ENCODE assay signal across 15 mouse cellular contexts in the genomic region with DNA sequence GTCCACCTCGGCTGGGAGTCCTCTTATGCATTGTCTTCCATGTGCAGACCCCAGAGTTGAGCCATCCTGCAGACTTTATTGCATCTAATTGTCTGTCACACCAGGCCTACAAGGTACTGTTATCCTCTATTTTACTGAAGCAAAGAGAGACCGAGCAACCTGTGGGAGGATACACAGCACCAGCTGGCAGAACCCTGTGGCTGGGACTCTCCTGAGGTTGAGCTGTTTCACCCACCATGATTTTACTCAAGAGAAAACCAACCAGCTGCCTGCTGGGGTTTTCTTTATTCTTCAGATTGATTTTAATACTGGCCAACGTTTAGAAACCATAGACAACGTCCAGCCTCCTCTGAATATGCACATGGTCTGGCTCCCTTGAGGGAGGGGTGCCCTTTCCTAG.
DNase-seq lines count a peak whose midpoint lies in the region; ATAC-seq and TF ChIP-seq lines count a peak whose summit lies in the region.
"Had no signal": no experiment of that assay in that cellular context is flagged by ENCODE, and none has a peak within 500 bp of the region (broad histone marks: within the 10 kb centered on the region; RNA-seq: fewer than 3 reads in every experiment).

No protein-coding gene starts in this region.

- peak; percentile 16 for DNase-seq in cerebellum, adult 11-12 months
- no peak for DNase-seq in cerebellum, adult 9-11 months
- DNase-seq in left cerebral cortex, adult 2 months (ENCODE audit: extremely low spot score in 1 of 2, low spot score in 2 of 2) = no peak
- DNase-seq in left cerebral cortex, adult 8-10 months (ENCODE audit: low spot score in 2 of 2) = no peak
- DNase-seq in thymus, postnatal 14 days = peak; percentile 30
- DNase-seq in thymus, postnatal 10 days (ENCODE audit: low spot score in 2 of 2) = no peak
- no peak for DNase-seq in gastrocnemius, postnatal 25 days
- DNase-seq: adrenal gland, adult 8-10 months; heart, postnatal 4 days; kidney, adult 2 months had no signal

- intact Hi-C loops in left cerebral cortex, adult 2 months (cut with DNase I) = no loop called here

- no peaks in the 10 kb centered on the region for H3K9me3 ChIP-seq in kidney, embryonic 14.5 days (ENCODE audit: control insufficient read depth, low read length)
- H3K9me3 ChIP-seq: embryonic facial prominence, embryonic 10.5 days; limb, embryonic 12.5 days had no signal

- no peak overlapping the region for H3K4me3 ChIP-seq in left cerebral cortex, adult 2 months
- H3K4me3 ChIP-seq in kidney, embryonic 14.5 days (ENCODE audit: low read length) = no peak overlapping the region
- H3K4me3 ChIP-seq: embryonic facial prominence, embryonic 10.5 days; limb, embryonic 12.5 days; myocyte had no signal

- peak overlapping the region; percentile 67 for H3K27ac ChIP-seq in left cerebral cortex, adult 2 months
- H3K27ac ChIP-seq in kidney, embryonic 14.5 days (ENCODE audit: low read depth, low read length) = no peak overlapping the region
- H3K27ac ChIP-seq: embryonic facial prominence, embryonic 10.5 days; limb, embryonic 12.5 days; macrophage had no signal

- no peak for ATAC-seq in kidney, embryonic 14.5 days (ENCODE audit: low FRiP score, low TSS enrichment)

- H3K4me2 ChIP-seq in kidney, embryonic 14.5 days (replicated peaks; ENCODE audit: low read depth, low read length) = no peak overlapping the region
- H3K4me2 ChIP-seq: limb, embryonic 12.5 days had no signal

- H3K27me3 ChIP-seq in kidney, embryonic 14.5 days (ENCODE audit: control insufficient read depth, insufficient read depth, low read length) = no peaks in the 10 kb centered on the region
- H3K27me3 ChIP-seq: limb, embryonic 12.5 days had no signal

- H3K36me3 ChIP-seq in kidney, embryonic 14.5 days (ENCODE audit: control insufficient read depth, insufficient read depth, low read length) = no peaks in the 10 kb centered on the region
- H3K36me3 ChIP-seq: embryonic facial prominence, embryonic 10.5 days; limb, embryonic 12.5 days had no signal

- WGBS in kidney, embryonic 14.5 days = 69% methylated on average over 4 of the region's 4 CpGs

- H3K4me1 ChIP-seq in kidney, embryonic 14.5 days (ENCODE audit: control insufficient read depth, insufficient read depth, low read length) = no peaks in the 10 kb centered on the region

- no peak for TF ChIP-seq CTCF in left cerebral cortex, adult 2 months (IDR thresholded peaks at IDR 0.05)

- no peak overlapping the region for H3K9ac ChIP-seq in kidney, embryonic 14.5 days (ENCODE audit: low read depth, low read length)
- H3K9ac ChIP-seq: limb, embryonic 12.5 days had no signal

Comparison
In these comparisons a context has a peak if more than half of its experiments do, and no peak if none do; other contexts are left out.
1. DNase-seq: peak in cerebellum, adult 11-12 months (single experiment) and thymus, postnatal 14 days (single experiment); none in cerebellum, adult 9-11 months (single experiment), left cerebral cortex, adult 2 months (0 of 2), left cerebral cortex, adult 8-10 months (0 of 2), thymus, postnatal 10 days (0 of 2) and gastrocnemius, postnatal 25 days (single experiment).